Mouse (Mus musculus) 3134 (cell line): ENCODE results near the gene Mreg.

Source experiments
- DNase-seq: peaks from one replicate; pipeline ENCODE4 v3.0.0-alpha.2; 2011; ENCODE audit warnings: low spot score; ENCODE audit not compliant: insufficient read length; ENCODE audit errors: extremely low read depth

Gene Mreg

DNA sequence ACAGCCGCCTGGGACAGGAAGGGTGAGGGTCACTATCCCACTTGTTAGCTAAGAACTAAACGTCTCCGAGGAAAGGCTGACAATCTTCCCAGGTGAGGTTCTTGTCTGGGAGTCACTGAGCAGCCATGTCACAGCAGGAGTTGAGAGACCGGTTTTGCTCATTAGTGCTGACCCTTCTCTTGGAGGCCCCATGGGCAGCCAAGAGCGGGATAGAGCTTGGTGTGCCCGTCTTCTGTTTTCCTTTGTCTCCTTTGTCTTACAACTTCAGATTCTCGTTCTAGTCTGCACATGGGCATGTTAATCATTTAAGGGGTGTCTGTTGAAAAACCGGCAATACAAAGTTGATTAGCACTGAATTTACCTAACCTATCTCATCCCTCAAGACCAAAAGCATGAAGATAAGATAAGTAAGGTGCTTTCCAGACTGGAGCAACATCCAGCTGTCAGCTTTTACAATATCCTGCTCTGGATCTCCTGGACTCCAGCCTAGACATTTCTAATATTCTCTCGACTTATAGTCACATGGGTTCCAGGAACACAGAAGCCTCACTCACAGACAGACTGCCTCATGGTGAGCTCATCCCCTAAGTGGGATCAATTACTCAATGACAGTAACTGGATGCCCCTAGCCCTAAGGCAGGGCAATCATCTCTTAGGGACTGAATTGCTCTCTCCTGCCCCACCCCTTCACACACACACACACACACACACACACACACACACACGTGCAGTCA, 15.3 kb downstream of the Mreg start:
- DNase-seq: no peak

DNA sequence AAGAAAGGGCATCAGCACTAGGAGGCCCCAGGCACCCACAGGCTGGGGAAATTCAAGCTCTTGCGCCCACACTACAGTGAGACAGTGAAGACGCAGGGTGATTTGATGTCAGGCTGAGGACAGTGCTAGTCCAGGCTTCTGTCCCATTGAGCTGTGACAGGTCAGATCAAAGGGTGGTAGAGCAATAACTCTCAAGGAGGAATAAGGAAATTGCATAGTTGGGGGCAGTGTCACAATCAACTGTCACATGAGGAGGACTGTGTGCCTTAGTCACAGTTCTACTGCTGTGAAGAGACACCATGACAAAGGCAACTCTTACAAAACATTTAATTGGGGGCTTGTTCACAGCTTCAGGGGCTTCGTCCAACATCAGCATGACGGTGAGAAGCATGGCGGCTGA, 16.0 kb downstream of the Mreg start:
- no peak for DNase-seq

DNA sequence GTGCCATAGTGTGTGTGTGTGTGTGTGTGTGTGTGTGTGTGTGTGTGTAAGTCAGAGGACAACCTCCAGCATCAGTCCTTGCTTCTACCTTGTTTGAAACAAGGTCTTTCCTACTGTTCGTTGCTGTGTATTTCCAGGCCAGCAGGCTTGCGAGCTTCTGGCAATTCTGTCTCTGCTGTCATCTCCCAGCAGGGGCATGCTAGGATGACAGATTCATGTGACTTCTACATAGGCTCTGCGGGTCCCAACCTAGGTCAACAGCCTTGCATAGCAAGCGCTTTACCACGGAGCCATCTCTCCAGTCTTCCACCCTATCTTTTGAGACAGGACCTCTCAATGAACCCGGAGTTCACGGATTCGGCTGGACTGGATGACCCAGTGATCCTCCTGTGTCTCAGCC, 20.7 kb downstream of the Mreg start:
- DNase-seq: no peak

DNA sequence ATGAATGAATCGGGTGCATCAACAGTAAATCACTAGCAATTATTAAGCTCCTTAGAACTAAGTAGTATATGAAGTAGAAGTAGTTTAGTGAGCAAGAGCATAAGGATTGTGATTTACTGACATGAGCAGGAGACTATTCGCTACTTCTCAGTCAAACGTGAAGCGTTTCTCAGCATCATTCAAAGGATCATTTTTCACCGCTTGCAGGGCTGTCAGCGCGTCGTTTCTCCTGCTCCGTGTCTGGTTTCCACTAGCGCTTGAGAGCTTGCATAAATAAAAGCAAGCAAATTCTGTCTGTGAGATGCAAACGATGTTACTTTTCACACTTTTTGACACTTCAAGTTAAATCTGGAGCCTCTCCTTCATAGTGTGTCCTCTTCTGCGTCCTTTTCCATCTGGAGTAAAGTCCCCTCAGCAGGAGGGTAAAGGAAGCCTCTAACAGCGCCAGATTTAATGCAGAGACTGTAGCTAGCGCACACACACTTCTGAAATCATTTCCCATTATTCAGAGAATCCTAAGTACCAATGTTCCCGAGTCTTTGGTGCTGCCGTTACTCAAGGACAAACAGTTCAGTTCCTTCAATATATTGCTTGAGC, 23.9 kb downstream of the Mreg start:
- DNase-seq: no peak

DNA sequence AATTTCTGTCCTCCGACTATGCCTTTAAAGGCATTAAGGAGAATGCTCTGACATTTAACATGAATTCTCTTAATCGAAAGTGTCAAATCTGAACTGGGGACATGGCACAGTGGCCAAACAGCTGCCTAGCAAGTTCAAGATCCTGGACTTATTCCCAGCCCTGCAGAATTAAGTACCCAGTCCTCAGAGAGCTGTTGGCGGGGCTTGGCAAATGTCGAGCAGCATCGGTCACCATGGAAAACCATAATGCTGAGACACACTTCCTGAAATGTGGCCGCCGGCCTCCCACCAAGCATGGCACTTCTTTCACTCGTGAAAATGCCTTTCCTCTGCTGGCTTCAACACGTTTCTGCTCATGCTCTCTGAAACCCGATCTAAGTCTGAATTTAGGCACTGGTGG, 24.6 kb downstream of the Mreg start:
- no peak for DNase-seq

DNA sequence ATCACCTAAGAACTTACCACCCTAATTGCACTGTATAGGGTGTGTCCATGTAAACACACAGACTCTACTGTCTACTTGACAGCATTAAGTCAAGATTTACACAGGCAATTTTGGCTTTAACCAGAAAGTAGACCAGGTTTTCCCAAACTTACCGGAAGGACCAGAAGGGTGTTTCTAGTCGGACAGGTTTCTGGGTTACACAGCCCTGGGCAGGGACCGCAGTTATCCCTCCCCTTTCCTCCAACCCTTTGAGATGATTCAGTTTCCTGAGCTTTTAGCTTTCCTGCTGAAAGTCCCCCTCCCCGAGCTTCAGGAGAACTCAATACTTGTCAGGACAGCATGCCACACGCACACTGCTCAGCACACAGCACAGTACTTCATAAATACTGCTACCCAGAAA, 26.0 kb downstream of the Mreg start:
- no peak for DNase-seq

DNA sequence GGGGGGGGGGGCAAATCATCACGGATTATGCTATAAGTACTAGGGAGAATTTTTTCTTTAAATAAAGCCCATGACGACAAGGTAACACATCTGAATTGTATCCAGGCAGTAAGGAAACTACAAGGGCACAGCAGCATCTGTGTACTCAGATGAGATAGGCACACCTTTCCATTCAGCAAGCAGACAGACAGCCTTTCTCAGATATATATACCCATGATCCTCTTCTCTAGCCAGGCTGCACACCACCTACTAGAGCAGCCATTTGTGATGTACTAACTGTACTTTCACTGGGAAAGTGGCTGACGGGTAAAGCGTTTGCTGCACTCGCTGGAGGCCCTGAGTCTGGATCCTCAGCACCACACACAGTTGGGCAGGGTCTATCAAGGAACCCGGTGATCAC, 28.6 kb downstream of the Mreg start:
- DNase-seq: no peak

DNA sequence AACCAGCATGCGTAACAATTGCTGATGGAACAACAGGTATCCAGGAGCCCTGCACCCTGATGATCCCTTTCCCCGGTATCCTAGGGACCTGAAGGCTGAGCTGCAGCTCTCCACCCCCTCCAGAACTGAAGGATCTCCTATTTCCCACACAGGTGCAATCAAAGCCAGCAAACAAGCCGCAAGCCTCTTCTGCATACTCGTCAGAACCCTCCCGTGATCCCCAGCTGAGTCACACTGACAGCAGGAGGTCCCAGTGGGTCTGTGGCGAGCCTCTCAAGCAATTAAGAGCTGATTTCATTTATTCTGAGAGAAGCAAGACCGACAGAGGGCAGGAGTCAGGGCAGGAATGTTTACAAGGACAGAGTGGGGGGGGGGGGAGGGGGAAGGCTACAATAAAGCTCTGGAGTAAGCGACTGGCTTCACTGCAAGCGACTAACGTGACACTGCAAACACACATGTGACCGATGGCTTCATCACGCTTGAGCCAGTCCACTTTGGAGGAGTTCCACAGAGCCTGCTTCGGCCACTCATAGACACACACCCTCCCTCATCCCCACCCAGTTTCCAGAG, 29.1 kb downstream of the Mreg start:
- DNase-seq: peak; percentile 75

DNA sequence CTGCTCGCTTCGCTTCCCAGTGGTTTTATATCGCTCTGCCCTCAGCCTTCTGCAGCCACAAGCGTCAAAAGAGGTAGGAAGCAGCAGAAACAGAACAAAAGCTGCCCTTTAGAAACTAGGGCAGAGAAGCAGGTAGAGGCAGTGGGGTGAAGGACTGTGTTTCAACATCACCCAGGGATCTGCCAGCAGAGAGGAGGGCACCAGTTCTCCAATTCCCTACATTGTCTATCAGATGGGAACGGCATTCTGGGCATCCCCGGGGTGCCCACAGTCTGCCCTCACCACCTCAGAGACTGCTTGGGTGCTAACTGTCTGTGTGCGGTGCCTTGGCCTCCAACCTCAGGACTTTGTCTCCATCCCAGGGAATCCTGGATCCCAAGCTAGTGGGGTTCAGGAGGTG, 32.2 kb downstream of the Mreg start:
- DNase-seq: no peak

DNA sequence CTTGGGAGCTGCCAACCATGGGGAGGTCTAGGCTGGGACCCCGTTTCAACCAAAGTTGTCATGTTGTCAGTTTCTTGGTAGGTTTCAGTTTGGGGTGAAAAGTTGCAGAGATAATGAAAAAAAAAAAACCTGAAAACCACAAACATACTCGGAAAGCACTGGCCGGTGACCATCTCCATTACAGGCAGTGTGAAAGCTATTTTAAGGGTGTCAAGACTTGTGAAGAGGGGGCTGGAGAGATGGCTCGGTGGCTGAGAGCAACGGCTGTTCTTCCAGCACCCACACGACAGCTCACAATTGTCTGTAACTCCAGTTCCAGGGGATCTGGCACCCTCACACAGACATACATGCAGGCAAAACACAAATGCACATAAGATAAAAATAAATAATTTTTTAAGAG, 35.9 kb downstream of the Mreg start:
- DNase-seq: no peak

DNA sequence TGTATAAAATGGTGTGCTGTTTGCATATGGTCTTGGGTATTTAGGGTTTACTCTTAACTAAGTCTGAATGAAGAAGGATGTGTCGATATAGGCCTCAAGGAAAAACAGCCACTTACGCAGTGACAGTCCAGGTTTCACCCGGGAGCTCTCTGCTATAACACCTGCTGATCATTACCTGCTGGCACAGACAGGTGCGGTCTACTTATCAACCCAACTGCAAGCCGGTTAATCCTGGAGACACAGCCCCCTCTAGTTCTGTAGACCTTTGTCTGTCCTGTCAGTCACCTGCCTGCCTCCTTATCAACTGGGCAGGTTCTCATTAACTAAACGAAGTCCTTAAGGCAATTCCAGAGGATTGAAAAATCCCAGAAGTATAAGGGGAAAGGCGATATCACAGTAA, 37.9 kb downstream of the Mreg start:
- DNase-seq: no peak

DNA sequence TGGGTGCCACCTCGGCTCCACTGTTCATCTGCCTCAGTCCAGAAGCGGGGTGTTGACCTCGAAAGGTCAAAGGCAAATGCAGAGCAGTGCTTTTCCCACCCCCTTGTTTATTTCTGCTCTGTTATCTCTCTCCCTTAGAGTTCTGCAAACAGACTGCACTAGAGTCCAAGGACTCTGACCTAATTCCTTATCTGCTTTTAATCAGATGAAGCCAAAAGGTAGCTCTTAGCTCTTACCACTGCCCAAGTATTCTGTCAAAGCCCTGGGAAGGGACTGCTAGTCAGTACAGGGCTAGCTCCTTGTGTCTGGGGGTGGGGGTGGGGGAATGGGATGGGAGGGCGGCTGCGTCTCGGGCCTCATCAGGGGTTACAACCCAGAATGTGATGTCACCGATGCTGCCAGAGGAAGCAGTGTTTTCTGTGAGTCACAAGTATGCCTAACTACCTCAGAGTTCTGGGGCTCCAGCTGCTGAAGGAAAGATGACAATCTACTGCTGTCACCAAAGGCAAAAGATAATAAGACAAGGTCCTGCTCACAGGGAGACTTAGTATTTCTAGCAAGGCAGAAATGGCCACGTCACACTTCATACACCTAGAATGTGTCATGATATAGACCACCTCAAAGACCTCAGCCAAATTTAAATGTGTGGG, 38.6 kb downstream of the Mreg start:
- DNase-seq: no peak

DNA sequence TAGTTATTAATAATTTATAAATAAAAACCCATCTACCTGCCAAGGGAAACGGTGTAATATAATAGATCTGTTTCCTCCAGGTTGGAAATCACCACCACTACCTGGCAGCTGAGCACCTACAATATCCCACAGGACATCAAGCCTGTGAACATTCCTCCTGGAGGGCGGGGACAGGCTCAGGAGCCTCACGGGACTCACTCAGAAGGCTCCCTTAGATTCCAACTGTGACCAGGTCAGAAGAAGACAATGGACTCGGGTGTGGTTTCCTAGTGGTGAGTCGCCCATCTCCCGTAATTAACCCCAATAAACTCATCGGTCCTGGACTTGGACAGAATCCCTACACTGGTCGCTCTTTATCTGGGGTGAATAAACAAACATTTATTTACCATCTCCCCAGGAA, 39.3 kb downstream of the Mreg start:
- no peak for DNase-seq

DNA sequence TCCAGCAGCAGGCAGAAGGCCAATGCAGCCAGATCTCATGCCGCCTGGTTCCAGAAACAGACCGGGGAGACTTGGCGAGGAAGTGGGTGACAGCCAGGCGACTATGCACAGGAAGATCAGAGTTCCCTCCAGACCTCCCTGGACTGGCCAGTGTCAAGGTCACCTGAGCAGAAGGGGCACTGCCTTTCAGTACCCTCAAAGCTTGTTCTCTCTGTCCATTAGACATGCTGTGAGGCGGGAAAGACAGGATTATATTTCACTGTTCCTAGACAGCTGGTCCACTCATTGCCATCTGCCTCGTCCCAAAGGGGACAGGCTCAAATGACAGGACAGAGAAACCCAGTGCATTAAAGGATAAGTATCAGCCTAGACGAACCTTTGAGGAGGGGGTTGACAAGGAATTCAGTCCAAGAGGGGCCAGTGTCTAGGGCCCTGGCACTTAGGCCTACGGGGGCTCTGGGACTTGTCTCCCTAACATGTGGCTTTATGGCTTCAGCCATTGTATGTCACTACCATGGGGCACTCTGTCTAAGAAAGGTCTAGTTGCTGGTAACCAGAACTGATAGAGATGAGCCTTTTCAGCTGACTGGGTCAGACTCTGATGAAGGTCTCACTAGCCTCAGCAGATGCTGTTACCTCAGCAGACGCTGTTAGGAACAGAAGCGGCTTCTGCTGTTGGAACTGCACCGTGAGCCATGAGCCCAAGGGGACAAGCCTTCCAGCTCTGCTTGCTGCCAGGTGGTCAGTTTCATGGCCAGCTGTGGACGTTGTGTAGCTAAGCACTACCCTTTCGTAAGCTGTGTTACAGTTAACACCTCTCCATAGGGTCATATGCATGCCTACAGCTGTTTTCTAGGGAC, 40.9 kb downstream of the Mreg start:
- DNase-seq: no peak

DNA sequence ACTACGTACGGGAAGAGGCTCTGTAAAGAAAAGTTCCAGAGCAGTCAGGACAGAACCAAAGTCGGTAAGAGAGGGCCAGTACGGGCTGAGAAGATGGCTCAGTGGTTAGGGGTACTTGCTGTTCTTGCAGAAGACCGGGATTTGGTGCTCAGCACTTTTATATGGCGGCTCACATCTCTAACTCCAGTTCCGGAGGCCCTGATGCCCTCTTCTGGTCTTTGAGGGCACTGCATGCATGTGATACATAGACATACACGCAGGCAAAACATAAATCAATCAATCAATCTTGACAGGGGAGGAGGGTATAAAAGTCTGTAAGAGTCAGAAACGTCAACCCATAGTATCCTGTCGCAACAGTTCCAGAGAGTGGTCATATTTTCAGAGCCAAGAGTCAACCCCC, 45.1 kb downstream of the Mreg start:
- no peak for DNase-seq

DNA sequence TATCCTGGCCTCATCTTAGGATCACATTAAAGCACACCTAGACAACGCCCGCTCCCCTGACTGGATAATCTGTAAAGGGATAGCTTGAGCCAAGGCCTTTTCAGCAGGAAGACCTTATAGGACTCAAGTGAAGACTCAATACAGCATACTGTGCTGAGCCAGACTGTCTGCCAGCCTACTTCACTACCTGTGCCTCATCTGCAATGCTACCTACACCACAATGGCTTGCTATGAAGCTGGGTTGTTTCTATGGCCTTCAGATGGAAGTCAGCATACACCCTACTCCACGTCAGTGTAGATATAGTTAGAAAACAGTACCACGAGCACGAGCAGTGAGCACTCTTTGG, 45.7 kb downstream of the Mreg start:
- DNase-seq: no peak

DNA sequence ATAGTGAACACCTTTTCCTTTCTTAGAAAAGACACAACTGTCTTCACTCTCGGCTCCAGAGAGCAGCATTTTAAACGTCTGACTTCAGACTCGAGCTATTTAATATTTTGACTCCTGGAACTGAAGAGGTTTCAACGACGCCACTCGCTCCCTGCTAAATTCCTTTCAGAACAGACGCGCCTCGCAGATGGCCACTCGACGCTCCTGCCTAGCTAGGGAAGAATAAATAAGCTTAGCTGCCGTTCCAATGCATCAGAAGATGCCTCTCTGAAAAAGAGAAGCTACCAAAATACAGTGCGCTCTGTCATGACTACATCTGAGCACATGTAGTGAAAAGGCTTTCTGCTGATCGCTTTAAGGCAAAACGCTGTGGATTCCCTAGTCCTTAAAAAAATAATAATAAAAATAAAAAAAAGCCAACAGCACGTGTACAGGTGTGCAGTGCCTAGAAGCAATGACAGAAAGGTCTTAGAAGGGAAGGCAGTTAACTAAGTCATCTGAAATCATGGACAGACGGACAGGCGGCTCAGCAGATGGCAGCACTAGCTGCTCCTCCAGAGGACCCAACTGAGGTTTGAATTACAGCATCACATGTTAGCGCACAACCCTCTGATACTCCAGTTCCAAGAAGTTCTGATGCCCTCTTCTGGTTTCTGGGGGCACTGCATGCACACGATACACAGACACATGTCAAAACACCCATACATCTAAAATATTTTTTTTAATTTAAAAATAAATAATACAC, 46.2 kb downstream of the Mreg start:
- DNase-seq: no peak

DNA sequence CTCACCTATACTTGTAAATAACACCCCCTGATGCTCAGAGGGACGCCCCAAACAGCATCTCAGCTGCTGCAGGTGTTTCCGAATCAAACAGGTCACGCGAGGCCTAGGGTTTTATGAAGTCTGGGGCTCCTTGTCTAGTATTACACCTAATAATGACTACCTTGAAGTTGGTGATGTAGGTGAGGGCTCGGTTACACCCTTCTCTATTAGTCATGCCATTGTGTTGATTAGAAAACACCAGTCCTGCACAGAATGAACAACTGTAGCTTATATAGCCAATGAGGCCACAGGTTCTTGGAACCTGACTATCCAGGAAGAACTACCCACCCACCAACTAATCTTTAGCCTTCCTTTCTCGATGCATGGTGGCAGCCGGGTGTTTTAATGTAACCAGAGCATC, 51.8 kb downstream of the Mreg start:
- no peak for DNase-seq

DNA sequence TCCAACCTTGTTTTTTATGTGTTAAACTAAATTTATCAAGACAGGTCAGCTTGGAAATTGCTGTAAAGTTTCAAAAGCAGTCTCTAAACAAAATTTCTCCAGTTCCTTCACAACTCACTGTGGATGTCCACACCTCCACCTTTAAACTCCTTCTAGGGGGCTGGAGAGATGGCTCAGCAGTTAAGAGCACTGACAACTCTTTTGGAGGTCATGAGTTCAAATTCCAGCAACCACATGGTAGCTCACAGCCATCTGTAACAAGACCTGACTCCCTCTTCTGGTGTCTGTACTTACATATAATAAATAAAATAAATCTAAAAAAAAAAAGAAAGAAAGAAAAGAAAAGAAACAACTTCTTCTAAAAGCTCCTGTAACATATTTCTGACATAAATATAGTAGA, 67.1 kb downstream of the Mreg start:
- DNase-seq: no peak

DNA sequence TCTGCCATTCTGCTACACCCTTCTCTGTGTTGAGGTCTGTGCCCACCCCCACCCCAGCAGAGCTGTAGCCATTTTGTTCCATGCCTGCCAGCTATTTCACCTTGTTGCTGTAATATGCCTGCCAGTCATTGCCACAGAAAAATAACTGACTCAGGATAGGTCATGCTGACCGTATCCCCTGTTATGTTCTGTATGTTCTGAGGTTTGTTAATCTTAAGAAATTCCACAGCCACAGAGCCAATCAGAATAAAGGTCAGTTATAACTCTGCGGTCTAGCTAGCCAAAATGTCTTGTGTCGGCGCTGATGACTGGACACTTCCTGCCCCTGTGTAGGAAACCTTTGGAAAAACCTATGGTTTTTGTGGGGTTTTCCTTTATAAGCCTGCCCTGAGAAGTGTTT, 67.7 kb downstream of the Mreg start:
- peak; percentile 58 for DNase-seq
